Mouse (Mus musculus) spleen, postnatal 0 days (tissue): ENCODE results near the gene Slitrk4. TPM values are rescaled to one million over a fixed set of nuclear protein-coding genes. Genes with fewer than 3 reads are reported as not detected.

Experiments
- polyA plus RNA-seq: library from polyadenylated mRNA; unstranded; fragments of >200 nt; fragmentation: Nextera tagmentation; extraction: Ambion mirVana; gene quantifications from 2 replicates; pipeline ENCODE4 v1.2.1, GENCODE M21; 2015

Slitrk4 gene
- 0.29 and 0.36 TPM in 2 replicates for polyA plus RNA-seq

DNA sequence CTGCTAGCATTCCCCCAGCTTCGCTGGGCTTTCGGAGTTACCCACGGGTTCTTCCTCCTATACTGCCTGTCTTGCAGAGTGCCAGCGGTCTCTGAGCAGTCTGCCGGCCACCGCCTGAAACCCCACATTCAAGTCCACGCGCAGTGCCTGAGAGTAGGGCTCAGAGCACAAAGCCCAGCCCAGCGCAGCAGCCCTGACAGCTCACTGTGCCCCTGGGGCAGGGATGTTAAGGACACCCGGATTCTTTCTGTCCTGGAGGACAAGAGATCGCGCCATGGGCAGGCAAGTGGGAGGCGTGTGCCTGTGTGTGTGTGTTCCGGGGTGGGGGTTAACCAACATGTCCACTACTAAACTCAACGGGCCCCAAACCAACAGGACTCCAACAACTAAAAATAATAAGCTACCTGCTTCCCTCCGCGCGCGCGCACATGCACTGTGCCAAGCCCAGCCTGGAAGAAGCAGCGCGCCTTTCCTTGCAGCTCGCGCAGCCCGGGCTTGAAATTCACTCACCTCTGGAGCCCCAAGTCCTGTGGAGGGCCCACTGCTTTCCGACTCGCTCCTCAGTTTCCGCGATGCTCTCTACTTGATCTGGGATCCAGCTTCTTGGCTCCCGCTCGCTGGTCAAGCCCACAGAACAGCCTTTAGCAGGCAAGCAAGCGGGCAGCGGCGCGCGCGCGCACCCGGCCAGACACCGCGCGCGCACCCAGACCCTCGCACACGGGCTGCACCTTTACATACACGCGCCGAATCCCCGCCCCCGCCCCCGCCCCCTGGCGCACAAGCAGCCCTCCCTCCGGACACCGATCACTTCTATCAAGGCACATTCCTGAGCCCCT lies at the start of gene Slitrk4:
Gene Slitrk4 (minus strand): TSS at position 707 of the 836 bp plus-strand sequence.

Other genes with a start within 250 kb of the Slitrk4 start
- gene Gm6760, start 124.8 kb downstream of the Slitrk4 start, polyA plus RNA-seq, result not detected in 2 replicates
- not detected in 2 replicates for gene 3830417A13Rik, start 103.4 kb downstream of the Slitrk4 start, polyA plus RNA-seq